Mouse (Mus musculus) lung, postnatal 0 days (tissue): ENCODE results near the gene Carmil1.

Source experiments
- CTCF ChIP-seq: IDR thresholded peaks from 2 replicates; pipeline ENCODE4 v1.5.1; 2016; ENCODE audit warnings: antibody characterized with exemption, mild to moderate bottlenecking
- EP300 ChIP-seq: IDR thresholded peaks from 2 replicates; pipeline ENCODE4 v1.6.1; 2016; ENCODE audit warnings: antibody characterized with exemption, mild to moderate bottlenecking, control low read depth

DNA sequence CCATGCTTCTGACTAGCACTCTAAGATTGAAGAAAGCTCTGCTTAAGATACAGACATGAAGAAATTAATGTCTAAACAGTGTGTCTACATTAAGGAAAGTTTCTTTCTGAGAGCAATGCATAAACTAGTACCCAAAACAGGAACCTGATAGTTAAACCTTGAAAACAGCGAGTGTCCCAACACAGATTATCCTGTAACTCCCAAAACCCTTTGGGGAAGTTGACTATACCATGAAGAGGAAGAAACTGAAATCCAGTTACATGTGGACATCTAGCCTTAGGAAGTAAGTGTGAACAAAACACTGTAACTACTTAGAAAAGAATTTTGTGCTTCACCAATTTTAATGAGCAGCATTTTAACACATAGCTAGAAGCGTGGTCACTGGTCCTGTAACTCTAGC, 177.4 kb downstream of the Carmil1 start:
- TF ChIP-seq CTCF: no peak
- no peak for TF ChIP-seq EP300
